Mouse (Mus musculus) hindbrain, embryonic 14.5 days (tissue): Measurements from ENCODE around the gene Tbc1d24. TPM values are rescaled to one million over a fixed set of nuclear protein-coding genes. Genes with fewer than 3 reads are reported as not detected.

Source experiments
- ATAC-seq: fragments of 200-750 bp; cut with Nextera tagmentation; 2 replicates; pipeline ENCODE4 v1.8.0; 2017; ENCODE audit warnings: moderate number of reproducible peaks, mild to moderate bottlenecking, moderate TSS enrichment, moderate library complexity; ENCODE audit not compliant: low FRiP score
- DNase-seq: peaks from one replicate; pipeline ENCODE4 v3.0.0-alpha.2; 2015; ENCODE audit warnings: low spot score
- H3K27ac ChIP-seq: fragments of 300-500 bp; sonication (generic); 2 replicates; pipeline ENCODE4 v1.5.1; 2014; ENCODE audit warnings: mild to moderate bottlenecking, moderate library complexity
- H3K27me3 ChIP-seq: fragments of 300-500 bp; sonication (generic); 2 replicates; pipeline ENCODE4 v1.6.1; 2014; ENCODE audit warnings: mild to moderate bottlenecking, low read length, mixed read lengths; ENCODE audit not compliant: control insufficient read depth, insufficient read depth
- H3K36me3 ChIP-seq: fragments of 300-500 bp; sonication (generic); replicated peaks from 2 replicates; pipeline ENCODE4 v1.6.1; 2014; ENCODE audit not compliant: control insufficient read depth, insufficient read depth
- H3K4me1 ChIP-seq: fragments of 300-500 bp; sonication (generic); replicated peaks from 2 replicates; pipeline ENCODE4 v1.6.1; 2014; ENCODE audit warnings: antibody characterized with exemption, low read length, mixed read lengths; ENCODE audit not compliant: control insufficient read depth, insufficient read depth
- H3K4me2 ChIP-seq: fragments of 300-500 bp; sonication (generic); replicated peaks from 2 replicates; pipeline ENCODE4 v1.6.1; 2014; ENCODE audit warnings: mild to moderate bottlenecking, moderate library complexity
- H3K4me3 ChIP-seq: fragments of 300-500 bp; sonication (generic); replicated peaks from 2 replicates; pipeline ENCODE4 v1.5.1; 2014; ENCODE audit warnings: mild to moderate bottlenecking, low read length
- H3K9ac ChIP-seq: fragments of 300-500 bp; sonication (generic); 2 replicates; pipeline ENCODE4 v1.6.1; 2014
- H3K9me3 ChIP-seq: fragments of 300-500 bp; sonication (generic); 2 replicates; pipeline ENCODE4 v1.6.1; 2016; ENCODE audit warnings: low read length; ENCODE audit not compliant: control insufficient read depth
- WGBS: fragments of 180-500 bp; shearing (Covaris S2); extraction: QIAGEN DNeasy Blood & Tissue Kit; methylation state at CpG from one replicate; pipeline ENCODE4 v1.1.7; 2014; 5-methylcytosine and 5-hydroxymethylcytosine counted together
- polyA plus RNA-seq: library from polyadenylated mRNA; unstranded; fragments of >200 nt; fragmentation: Nextera tagmentation; extraction: Ambion mirVana; gene quantifications from 2 replicates; pipeline ENCODE4 v1.2.1, GENCODE M21; 2014

The Tbc1d24 gene
- polyA plus RNA-seq, 1 experiment from 2014 or later = 27.1 TPM

GRCm38 (mm10) chr17:24151382-24151781, 54.0 kb downstream of the Tbc1d24 start:
- Histone ChIP-seq H3K9me3 (no peaks in the 10 kb centered on the region), H3K4me1 (peaks cover 7% of the 10 kb centered on the region; the same call in 1 of the 2 replicates), H3K27ac (no peak overlapping the region), H3K4me2 (peak overlapping the region; percentile 55), H3K9ac (no peak overlapping the region), H3K4me3 (no peak overlapping the region), H3K27me3 (no peaks in the 10 kb centered on the region), H3K36me3 (peaks cover 11% of the 10 kb centered on the region)
- 20% methylated on average over 7 of the region's 7 CpGs for WGBS
- no peak for ATAC-seq
- no peak for DNase-seq

DNA sequence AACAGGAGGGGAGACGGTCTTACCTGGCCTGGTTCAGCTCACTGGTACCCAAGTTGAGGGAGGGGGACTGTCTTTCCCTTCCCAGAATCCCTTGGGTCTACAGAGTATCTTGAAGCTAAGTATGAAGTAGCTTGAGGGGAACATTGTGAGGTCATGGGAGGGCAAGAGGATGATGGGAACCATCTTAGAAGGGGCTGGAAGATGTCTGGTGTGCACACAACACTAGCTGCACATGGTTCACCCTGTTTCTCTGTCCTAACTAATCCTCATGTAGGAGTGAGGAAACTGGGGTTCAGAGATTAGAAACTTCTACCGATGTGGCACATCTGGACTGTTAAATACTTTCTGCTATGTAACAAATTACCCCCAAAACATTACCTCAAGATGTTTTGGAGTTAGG, 54.5 kb downstream of the Tbc1d24 start, which contains the start of gene Pdpk1:
Gene Pdpk1 (minus strand): TSS at position 101 of the 400 bp plus-strand sequence.
- DNase-seq = no peak
- no peak for ATAC-seq
- WGBS = 85% methylated on average over 2 of the region's 2 CpGs

GRCm38 (mm10) chr17:24149421-24149820, 55.9 kb downstream of the Tbc1d24 start:
- 91% methylated on average over 7 of the region's 7 CpGs for WGBS
- ATAC-seq = no peak
- no peaks in the 10 kb centered on the region for H3K36me3 ChIP-seq
- no peaks in the 10 kb centered on the region for H3K27me3 ChIP-seq
- peaks cover 7% of the 10 kb centered on the region; the same call in 1 of the 2 replicates for H3K4me1 ChIP-seq
- DNase-seq = no peak
- H3K27ac ChIP-seq = no peak overlapping the region
- no peak overlapping the region for H3K9ac ChIP-seq
- no peak overlapping the region for H3K4me2 ChIP-seq
- H3K4me3 ChIP-seq = no peak overlapping the region
- no peaks in the 10 kb centered on the region for H3K9me3 ChIP-seq

More for the DNA sequence above, 54.5 kb downstream of the Tbc1d24 start, which contains the start of gene Pdpk1:
- Histone ChIP-seq H3K4me1 (peaks cover 7% of the 10 kb centered on the region; the same call in 1 of the 2 replicates), H3K9ac (no peak within 1 kb of the TSS; the same call in 1 of the 2 replicates), H3K4me3 (peak within 1 kb of the TSS; percentile 27; the same call in 1 of the 2 replicates), H3K27ac (no peak within 1 kb of the TSS), H3K4me2 (peak within 1 kb of the TSS; percentile 55), H3K9me3 (no peaks in the 10 kb centered on the region), H3K36me3 (peaks cover 5% of the 10 kb centered on the region), H3K27me3 (no peaks in the 10 kb centered on the region)

DNA sequence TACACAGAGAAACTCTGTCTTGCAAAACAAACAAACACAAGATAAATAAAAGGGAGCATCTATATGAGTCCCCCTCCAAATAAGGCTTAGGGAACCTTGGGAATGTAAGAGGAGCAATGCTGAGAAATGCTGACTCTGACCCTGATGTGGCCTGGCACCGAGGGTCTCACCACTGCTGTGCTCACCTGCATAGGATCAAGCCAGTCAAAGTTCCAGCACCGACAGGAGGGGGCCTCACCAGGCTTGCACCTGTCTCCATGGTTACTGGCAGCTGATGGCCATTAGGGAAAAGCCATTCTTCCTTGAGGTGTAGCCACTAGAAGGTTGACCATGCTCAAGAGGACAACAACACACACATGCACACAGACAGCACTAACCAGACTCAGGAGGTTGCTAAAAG, 62.5 kb downstream of the Tbc1d24 start:
- Histone ChIP-seq H3K4me1 (peaks cover 21% of the 10 kb centered on the region), H3K27me3 (no peaks in the 10 kb centered on the region), H3K27ac (no peak overlapping the region), H3K9ac (no peak overlapping the region), H3K36me3 (no peaks in the 10 kb centered on the region), H3K4me3 (no peak overlapping the region), H3K9me3 (no peaks in the 10 kb centered on the region), H3K4me2 (no peak overlapping the region)
- WGBS = 57% methylated on average over 2 of the region's 2 CpGs
- no peak for DNase-seq
- no peak for ATAC-seq

- DNase-seq (peak; percentile 98), ATAC-seq (peak; percentile 97)
- H3K4me3 ChIP-seq = peak overlapping the region; percentile 91
- H3K4me2 ChIP-seq = peak overlapping the region; percentile 84
- peak overlapping the region; percentile 82 for H3K27ac ChIP-seq
- no peaks in the 10 kb centered on the region for H3K27me3 ChIP-seq
- no peaks in the 10 kb centered on the region for H3K36me3 ChIP-seq
- H3K9me3 ChIP-seq = no peaks in the 10 kb centered on the region
- peak overlapping the region; percentile 89 for H3K9ac ChIP-seq
- peaks cover 25% of the 10 kb centered on the region for H3K4me1 ChIP-seq
- WGBS = under 1% methylated on average over 52 of the region's 57 CpGs
Measured at GRCm38 (mm10) chr17:24141425-24141920, 63.9 kb downstream of the Tbc1d24 start.

- peak; percentile 35 for ATAC-seq
- Histone ChIP-seq H3K27ac (peak overlapping the region; percentile 82), H3K4me1 (peaks cover 25% of the 10 kb centered on the region), H3K36me3 (no peaks in the 10 kb centered on the region), H3K4me2 (peak overlapping the region; percentile 84), H3K9ac (peak overlapping the region; percentile 89), H3K9me3 (no peaks in the 10 kb centered on the region), H3K4me3 (peak overlapping the region; percentile 91), H3K27me3 (no peaks in the 10 kb centered on the region)
- DNase-seq = no peak
- under 1% methylated on average over 38 of the region's 43 CpGs for WGBS
Measured at GRCm38 (mm10) chr17:24140845-24141424, 64.4 kb downstream of the Tbc1d24 start.

DNA sequence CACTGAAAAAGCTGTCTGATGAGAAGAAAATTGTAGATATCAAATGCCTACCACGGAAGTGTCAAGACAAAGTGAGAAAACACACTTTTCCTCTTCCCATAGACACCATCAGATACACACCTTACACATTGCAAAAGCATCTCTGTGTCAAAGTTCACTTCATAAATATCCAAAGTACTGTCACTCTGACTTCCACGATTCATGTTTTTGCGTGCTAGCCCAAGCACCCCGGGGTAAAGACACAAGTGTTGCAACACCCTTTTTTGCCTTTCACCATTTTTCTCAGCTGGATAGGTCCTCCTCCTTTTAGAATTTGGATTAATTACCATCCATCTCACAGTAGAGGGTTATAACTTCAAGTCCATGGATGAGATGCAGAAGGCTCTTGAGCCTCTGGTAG, 65.4 kb downstream of the Tbc1d24 start:
- peak overlapping the region; percentile 91; the same call in 1 of the 2 replicates for H3K4me3 ChIP-seq
- DNase-seq = no peak
- peak overlapping the region; percentile 89; the same call in 1 of the 2 replicates for H3K9ac ChIP-seq
- H3K4me2 ChIP-seq = peak overlapping the region; percentile 84
- 92% methylated on average over 4 of the region's 4 CpGs for WGBS
- peaks cover 25% of the 10 kb centered on the region for H3K4me1 ChIP-seq
- H3K9me3 ChIP-seq = no peaks in the 10 kb centered on the region
- no peak overlapping the region for H3K27ac ChIP-seq
- no peaks in the 10 kb centered on the region for H3K36me3 ChIP-seq
- H3K27me3 ChIP-seq = no peaks in the 10 kb centered on the region
- ATAC-seq = no peak

GRCm38 (mm10) chr17:24139256-24139655, 66.1 kb downstream of the Tbc1d24 start:
- no peak overlapping the region for H3K4me3 ChIP-seq
- no peak overlapping the region for H3K4me2 ChIP-seq
- 90% methylated on average over 3 of the region's 3 CpGs for WGBS
- DNase-seq = no peak
- H3K27ac ChIP-seq = no peak overlapping the region
- peaks cover 25% of the 10 kb centered on the region for H3K4me1 ChIP-seq
- no peak overlapping the region for H3K9ac ChIP-seq
- no peaks in the 10 kb centered on the region for H3K9me3 ChIP-seq
- no peaks in the 10 kb centered on the region for H3K27me3 ChIP-seq
- no peaks in the 10 kb centered on the region for H3K36me3 ChIP-seq
- no peak for ATAC-seq

DNA sequence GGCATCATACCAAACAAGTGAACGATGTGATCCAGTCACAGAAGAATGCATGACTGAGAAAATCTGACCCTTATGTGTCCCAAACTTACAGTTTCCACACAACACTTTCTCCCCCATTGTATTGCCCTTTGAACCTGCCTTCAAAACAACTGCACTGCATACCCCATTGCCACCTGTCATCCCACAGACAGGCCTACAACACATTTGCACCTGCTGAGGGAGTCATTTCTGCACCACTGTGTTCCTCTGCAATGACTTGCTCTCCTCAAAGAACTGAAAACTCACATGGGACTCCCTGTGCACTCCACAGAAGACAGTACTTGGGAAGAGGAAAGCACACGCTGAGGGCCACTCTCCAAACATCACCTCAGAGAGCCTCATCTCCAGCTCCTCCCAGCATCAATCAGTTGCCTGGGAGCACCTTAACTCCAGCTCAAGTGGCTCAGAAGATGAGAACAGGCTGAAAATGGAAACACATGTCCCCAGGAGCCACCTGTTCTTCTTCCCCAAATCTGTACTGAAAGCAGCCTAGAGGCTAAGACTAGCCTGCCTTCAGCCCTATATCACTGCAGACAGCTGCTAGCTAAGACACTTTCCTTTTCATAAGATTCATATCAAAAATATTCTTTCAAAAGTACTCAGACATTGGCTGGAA, 68.0 kb downstream of the Tbc1d24 start:
- Histone ChIP-seq H3K4me3 (no peak overlapping the region), H3K36me3 (no peaks in the 10 kb centered on the region), H3K27me3 (no peaks in the 10 kb centered on the region), H3K9me3 (no peaks in the 10 kb centered on the region), H3K4me1 (peaks cover 19% of the 10 kb centered on the region), H3K27ac (no peak overlapping the region), H3K9ac (no peak overlapping the region), H3K4me2 (no peak overlapping the region)
- ATAC-seq (no peak), DNase-seq (no peak)
- 81% methylated on average over 2 of the region's 2 CpGs for WGBS
